Mouse (Mus musculus) right cerebral cortex, postnatal 36 days (tissue): Measurements from ENCODE around the gene Psenen.

Experiments used
- DNase-seq, 2 experiments: peaks; one replicate each; pipeline ENCODE4 v3.0.0; 2022; ENCODE audit warnings: low spot score in 2 of 2, mixed read lengths in 1 of 2

Gene Psenen

GRCm38 (mm10) chr7:30588676-30589434 lies 25.4 kb upstream of the Psenen start, which contains the start of gene Kmt2b:
Gene Kmt2b, minus strand, starts transcription at chr7:30588726.
- DNase-seq: peak; percentile 96 to 97

DNA sequence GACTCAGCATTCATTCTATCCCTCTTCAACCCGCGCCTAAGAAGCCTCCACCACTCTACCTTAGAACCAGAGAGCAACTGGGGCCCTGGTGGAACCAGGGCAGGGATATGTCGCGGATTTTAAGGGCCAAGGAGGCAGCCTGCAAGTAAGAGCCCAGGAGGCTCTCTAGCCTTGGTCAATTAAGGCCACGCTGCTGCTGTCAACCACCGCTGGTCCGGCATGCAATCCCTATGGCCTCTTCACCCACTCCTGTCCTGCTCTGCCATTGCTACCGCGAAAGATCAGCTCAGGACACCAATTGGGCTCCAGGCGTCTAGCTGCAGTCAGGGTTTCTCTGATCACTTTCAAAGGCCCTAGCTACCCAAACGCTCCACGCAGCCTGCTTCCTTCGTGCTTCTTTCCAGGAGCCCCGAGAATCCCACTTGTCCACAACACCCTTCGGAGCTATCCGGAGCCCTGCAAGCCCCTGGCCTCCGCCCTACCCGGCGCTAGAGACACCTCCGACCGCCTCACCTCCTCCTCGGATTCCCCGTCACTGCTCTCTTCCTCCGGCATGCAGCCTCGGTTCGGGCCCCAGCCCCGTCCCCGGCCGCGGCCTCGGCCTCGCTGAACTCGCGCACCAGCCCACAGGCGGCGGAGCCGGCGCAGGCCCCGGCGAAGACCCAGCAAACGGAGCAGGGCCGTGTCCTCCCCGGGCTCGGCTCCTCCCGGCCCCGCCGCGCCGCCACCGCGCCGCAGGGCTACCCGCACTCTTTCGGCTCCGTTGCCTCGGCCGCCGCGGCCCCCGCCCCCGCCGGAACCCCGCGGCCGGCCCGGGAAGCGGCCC lies 24.6 kb upstream of the Psenen start:
- no peak for DNase-seq

- DNase-seq: no peak
Observed at GRCm38 (mm10) chr7:30586455-30587020, 23.1 kb upstream of the Psenen start.

DNA sequence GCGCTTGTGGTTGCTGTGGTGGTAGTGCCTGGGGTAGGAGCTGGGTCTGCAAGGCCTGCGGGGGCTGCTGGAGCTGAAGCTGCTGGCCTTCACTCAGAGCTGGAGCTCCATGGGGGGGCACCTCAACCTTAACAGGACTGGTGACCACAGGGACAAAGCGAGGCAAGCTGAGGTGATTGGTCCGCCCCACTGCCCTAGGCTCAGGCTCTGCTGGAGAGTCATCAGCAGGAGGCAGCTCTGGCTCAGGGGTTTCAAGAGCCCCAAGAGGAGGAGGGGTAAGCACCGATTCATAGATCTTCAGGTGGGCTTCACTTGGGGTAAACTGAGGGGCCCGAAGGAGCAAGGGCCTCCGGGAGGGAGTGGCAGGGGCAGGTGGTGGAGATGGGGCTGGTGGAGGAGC lies 21.7 kb upstream of the Psenen start:
- no peak for DNase-seq

DNA sequence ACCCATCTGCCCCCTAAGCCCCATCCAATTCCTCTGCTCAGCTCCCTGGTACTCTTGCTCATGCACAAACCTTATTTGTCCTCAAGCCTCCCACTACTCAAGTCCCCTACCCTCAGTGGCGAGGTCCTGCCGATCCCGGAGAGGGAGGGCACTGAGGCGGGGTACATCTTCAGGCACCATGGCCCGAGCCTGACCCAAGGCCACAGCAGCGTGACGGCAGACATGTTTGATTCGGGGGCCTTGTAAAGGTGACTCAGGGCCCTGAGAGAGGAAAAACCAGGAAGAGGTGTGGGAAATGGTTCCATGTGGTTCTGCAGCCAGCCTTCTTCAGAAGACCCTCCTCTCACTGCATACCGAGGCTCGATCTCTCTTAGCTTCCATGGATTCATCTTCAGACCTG lies 20.9 kb upstream of the Psenen start:
- DNase-seq: no peak

DNA sequence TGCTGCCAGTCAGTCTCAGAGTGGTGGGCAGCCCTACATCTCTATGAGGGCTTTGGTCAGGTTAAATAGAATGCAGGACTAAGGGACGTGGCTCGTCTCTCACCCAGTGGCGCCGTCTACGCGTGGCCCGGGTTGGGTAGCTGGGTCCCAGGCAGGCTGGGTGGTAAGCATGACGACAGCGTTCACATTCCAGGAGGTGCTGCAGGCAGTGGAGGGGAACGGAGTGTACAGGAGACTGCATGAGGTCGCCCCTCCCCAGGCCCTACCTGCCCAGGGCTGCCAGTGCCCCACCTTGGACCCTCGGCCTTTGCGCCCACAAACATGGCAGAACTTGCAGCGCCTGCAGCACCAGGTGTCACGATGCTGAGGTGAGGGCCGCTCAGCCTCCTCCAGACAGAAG lies 18.1 kb upstream of the Psenen start:
- DNase-seq: no peak

- no peak for DNase-seq
Observed at GRCm38 (mm10) chr7:30579950-30580349, 16.5 kb upstream of the Psenen start.

- DNase-seq: no peak
Observed at GRCm38 (mm10) chr7:30572969-30573368, 9.5 kb upstream of the Psenen start.

DNA sequence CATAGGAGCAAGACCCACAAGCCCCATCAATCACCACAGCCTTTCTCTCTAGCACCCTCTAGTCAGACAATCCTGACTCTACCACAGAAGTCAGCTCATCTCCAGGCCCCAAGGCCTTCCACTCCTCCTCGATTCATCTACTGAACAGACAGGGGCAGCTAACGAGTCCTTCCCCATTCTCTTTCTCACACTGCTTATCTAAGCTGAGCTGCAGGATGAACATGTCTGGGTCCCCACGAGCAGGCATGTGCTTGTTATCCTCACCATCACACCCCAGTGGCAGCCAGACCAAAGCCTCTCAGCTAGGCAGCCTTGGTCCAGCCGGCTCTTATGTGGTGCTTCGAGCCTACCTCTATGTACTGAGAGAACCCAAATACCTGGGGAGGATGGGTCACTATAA lies 9.0 kb upstream of the Psenen start:
- no peak for DNase-seq

- DNase-seq: no peak
Observed at GRCm38 (mm10) chr7:30567555-30567954, 4.1 kb upstream of the Psenen start.

GRCm38 (mm10) chr7:30566033-30566432 lies 2.6 kb upstream of the Psenen start:
- no peak for DNase-seq

DNA sequence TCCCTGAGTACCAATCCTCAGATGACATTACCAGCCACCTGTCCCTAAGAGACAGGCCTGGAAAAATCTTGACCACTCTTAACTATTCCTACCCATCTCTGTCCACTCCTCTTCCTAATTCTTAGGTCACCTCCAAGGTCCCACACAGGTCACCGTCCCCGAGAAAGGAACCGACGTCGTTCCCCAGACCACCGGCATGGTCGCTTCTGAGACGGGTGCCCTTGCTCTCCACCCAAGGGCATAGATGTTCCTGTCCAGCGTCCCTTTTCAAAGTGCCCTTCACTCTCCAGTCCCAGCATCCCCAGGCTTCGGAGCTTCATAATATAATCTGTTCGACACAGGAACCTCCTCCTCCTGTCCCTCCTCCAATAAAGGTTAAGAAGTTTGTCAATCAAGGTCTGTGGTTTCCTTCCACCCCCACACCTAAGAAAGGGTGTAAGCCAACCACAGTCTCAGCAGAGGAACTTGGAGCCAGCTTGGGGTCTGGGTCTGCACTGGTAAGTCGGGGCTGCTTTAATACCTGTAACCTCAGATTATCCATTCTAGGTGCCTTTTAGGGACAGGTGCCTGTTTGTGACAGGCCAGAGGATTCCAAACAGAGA lies 1.6 kb upstream of the Psenen start, which contains the start of gene Igflr1:
Igflr1 (plus strand) TSS at position 458 of the 602 bp plus-strand sequence.
- DNase-seq: no peak

DNA sequence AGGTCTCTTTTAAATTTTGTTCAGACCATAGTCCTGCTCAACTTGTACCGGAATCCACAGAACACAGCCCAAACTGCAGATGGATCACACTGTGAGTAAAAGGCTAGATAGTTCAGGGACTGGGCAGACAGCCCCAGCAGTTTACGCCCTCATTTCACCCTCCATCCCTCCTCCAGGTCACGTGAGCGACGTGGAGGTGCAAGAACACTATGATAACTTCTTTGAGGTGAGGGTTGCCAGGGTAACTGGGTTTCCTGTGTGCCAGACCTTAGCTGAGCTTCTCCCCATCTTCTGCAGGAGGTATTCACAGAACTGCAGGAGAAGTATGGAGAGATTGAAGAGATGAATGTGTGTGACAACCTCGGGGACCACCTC lies 466 bp upstream of the Psenen start:
- DNase-seq: no peak

DNA sequence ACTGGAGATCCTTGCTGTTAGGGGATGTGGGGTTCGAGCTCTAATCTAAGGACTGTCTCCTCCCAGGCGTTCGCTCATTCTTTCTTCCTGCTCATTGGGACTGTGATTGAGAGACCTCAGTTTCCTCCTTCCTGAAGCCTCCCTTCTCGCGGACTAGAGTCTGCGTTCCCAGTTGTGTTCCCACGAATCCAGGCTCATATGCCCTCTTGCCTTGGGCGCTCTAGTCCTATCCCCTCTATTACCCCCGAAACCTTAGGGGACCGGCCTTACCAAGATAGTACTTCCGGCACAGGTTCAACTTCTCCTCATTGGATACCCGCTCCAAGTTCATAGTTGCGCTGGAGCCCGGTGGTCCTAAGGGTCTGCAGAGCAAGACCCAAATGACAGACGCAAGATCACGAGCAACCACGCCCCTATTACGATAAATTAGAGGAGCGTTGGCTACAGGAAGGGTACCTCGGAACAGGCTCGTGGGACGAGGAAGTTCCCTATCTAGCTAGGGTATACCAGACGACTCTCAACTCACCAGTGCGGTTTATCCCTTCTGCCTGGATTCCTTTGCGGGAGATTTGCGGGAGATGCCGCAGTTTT lies 806 bp downstream of the Psenen start:
- no peak for DNase-seq

DNA sequence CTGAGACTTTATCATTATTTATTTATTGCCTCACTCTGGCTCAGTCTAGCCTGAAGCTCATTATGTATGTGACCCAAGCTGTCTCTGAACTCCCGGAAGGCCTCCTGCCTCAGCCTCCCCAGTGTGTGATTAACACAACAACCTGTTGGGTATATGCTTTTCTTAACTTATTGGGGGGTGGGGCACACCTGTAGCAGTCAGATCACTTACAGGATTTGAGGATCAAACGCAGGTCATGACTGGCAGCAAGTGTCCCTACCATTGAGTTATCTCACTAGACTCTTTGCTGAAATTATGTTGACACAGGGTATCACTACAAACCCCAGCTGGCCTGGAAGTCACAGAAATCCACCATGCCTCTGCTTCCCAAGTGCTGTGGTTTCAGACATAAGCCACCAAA lies 3.1 kb downstream of the Psenen start:
- DNase-seq: no peak

GRCm38 (mm10) chr7:30559443-30559954 lies 3.9 kb downstream of the Psenen start, which contains the start of gene Lin37:
Gene Lin37, minus strand, starts transcription at chr7:30559838.
- DNase-seq: peak; percentile 99

DNA sequence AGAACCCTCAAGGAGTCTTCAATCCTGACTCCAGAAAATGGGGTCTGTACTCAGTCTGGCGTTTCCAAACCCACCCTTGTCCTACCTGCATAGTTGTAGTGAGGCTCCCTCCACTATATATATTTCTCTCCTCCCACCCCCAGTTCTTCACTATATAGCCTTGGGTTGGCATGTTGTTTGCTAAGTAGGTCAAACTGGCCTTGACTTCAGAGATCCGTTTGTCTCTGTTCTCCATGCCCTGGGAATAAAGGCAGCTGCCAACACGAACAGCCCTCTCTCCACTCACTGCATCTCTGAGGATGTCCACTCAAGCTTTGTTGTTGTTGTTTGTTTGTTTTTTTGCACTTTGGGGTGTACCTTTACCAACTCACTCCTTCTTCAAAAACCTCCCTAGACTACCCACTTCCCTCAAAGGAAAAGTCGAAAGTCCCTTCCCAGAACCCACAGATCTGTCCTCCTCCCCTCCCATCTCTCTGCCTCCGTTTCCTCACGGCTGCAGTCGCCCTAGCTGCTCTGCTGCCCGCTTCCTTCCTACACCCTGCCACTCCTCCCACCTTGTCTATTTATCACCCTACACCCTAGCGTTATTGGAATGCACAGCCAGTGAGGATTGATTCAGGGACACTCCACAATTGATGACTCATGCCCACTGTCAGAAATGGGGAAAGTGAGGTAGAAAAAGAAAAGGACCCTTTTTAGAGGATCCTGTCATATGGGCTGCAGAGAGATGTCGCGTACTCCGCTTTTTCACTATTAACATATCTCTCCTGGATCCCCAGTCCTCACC lies 4.6 kb downstream of the Psenen start:
- DNase-seq: no peak

- no peak for DNase-seq
Observed at GRCm38 (mm10) chr7:30557901-30558514, 5.4 kb downstream of the Psenen start.

GRCm38 (mm10) chr7:30556894-30557536 lies 6.4 kb downstream of the Psenen start:
- DNase-seq: no peak
